Mouse (Mus musculus): Measurements from ENCODE around the gene Nek7. TPM values are rescaled to one million over a fixed set of nuclear protein-coding genes. Genes with fewer than 3 reads are reported as not detected.

Nek7 gene
- total and polyA plus RNA-seq, 3 experiments, result 6.3 to 52.8 (median 49.2) TPM

- no peak for DNase-seq
Observed at GRCm38 (mm10) chr1:138608336-138608735, 11.6 kb downstream of the Nek7 start.

GRCm38 (mm10) chr1:138607862-138608261 lies 12.1 kb downstream of the Nek7 start:
- no peak for DNase-seq

GRCm38 (mm10) chr1:138606771-138607170 lies 13.2 kb downstream of the Nek7 start:
- peak; percentile 60 for DNase-seq

GRCm38 (mm10) chr1:138604736-138605135 lies 15.2 kb downstream of the Nek7 start:
- DNase-seq, result peak; percentile 48

- DNase-seq, result no peak
Observed at GRCm38 (mm10) chr1:138603974-138604373, 16.0 kb downstream of the Nek7 start.

- no peak for DNase-seq
Observed at GRCm38 (mm10) chr1:138598087-138598486, 21.9 kb downstream of the Nek7 start.

GRCm38 (mm10) chr1:138596127-138596706 lies 23.7 kb downstream of the Nek7 start:
- DNase-seq, result peak; percentile 34

GRCm38 (mm10) chr1:138594910-138595309 lies 25.0 kb downstream of the Nek7 start:
- no peak for DNase-seq

- no peak for DNase-seq
Observed at GRCm38 (mm10) chr1:138593922-138594321, 26.0 kb downstream of the Nek7 start.

- DNase-seq, result no peak
Observed at GRCm38 (mm10) chr1:138592466-138592865, 27.5 kb downstream of the Nek7 start.

- no peak for DNase-seq
Observed at GRCm38 (mm10) chr1:138590451-138591022, 29.4 kb downstream of the Nek7 start.

GRCm38 (mm10) chr1:138589126-138589525 lies 30.8 kb downstream of the Nek7 start:
- DNase-seq, result no peak

- DNase-seq, result no peak
Observed at GRCm38 (mm10) chr1:138587812-138588211, 32.1 kb downstream of the Nek7 start.

GRCm38 (mm10) chr1:138586891-138587290 lies 33.0 kb downstream of the Nek7 start:
- DNase-seq, result no peak

GRCm38 (mm10) chr1:138584423-138585013 lies 35.4 kb downstream of the Nek7 start:
- no peak for DNase-seq

GRCm38 (mm10) chr1:138582225-138582624 lies 37.7 kb downstream of the Nek7 start:
- no peak for DNase-seq

- DNase-seq, result no peak
Observed at GRCm38 (mm10) chr1:138579822-138580492, 40.0 kb downstream of the Nek7 start.

GRCm38 (mm10) chr1:138579207-138579606 lies 40.7 kb downstream of the Nek7 start:
- no peak for DNase-seq

GRCm38 (mm10) chr1:138576803-138577202 lies 43.1 kb downstream of the Nek7 start:
- peak; percentile 11 for DNase-seq

- no peak for DNase-seq
Observed at GRCm38 (mm10) chr1:138576066-138576697, 43.8 kb downstream of the Nek7 start.

- no peak for DNase-seq
Observed at GRCm38 (mm10) chr1:138575629-138576028, 44.3 kb downstream of the Nek7 start.

GRCm38 (mm10) chr1:138571565-138572361 lies 48.2 kb downstream of the Nek7 start:
- no peak for DNase-seq

Data from adrenal gland, adult 2 months (tissue).